In genomic region chr11:107538994-107539393, GRCm38 (mm10) we compare ENCODE assay signal across 22 mouse cellular contexts. TPM values are rescaled to one million over a fixed set of nuclear protein-coding genes. Genes with fewer than 3 reads are reported as not detected.
DNase-seq lines count a peak whose midpoint lies in the region; ATAC-seq and TF ChIP-seq lines count a peak whose summit lies in the region.
"Had no signal": no experiment of that assay in that cellular context is flagged by ENCODE, and none has a peak within 500 bp of the region (broad histone marks: within the 10 kb centered on the region; RNA-seq: fewer than 3 reads in every experiment).

No protein-coding gene starts in this region.

- H3K4me2 ChIP-seq in lung, postnatal 0 days (replicated peaks; ENCODE audit: low read depth, low read length) = no peak overlapping the region
- no peak overlapping the region for H3K4me2 ChIP-seq in stomach, postnatal 0 days (replicated peaks; ENCODE audit: low read depth)
- no peak overlapping the region for H3K4me2 ChIP-seq in neural tube, embryonic 15.5 days
- H3K4me2 ChIP-seq: heart, embryonic 13.5 days; hindbrain, embryonic 15.5 days; limb, embryonic 15.5 days; liver, embryonic 15.5 days; midbrain, embryonic 13.5 days had no signal

- no peak overlapping the region for H3K4me3 ChIP-seq in lung, postnatal 0 days (ENCODE audit: low read depth, low read length)
- no peak overlapping the region for H3K4me3 ChIP-seq in stomach, postnatal 0 days (ENCODE audit: low read depth, low read length)
- H3K4me3 ChIP-seq in neural tube, embryonic 15.5 days (replicated peaks) = no peak overlapping the region
- H3K4me3 ChIP-seq: forebrain, embryonic 10.5 days; heart, embryonic 13.5 days; hindbrain, embryonic 15.5 days; limb, embryonic 15.5 days; liver, embryonic 15.5 days; midbrain, embryonic 13.5 days had no signal

- H3K27me3 ChIP-seq in lung, postnatal 0 days (replicated peaks; ENCODE audit: insufficient read depth, low read length) = no peaks in the 10 kb centered on the region
- H3K27me3 ChIP-seq in stomach, postnatal 0 days (ENCODE audit: control insufficient read depth, insufficient read depth, low read length) = no peaks in the 10 kb centered on the region
- H3K27me3 ChIP-seq in neural tube, embryonic 15.5 days (replicated peaks) = no peaks in the 10 kb centered on the region
- H3K27me3 ChIP-seq: heart, embryonic 13.5 days; hindbrain, embryonic 15.5 days; limb, embryonic 15.5 days; liver, embryonic 15.5 days; midbrain, embryonic 13.5 days had no signal

- DNase-seq in lung, postnatal 0 days (ENCODE audit: low spot score) = peak; percentile 19
- DNase-seq in lung, adult 18-20 months = no peak
- DNase-seq in R1 (ENCODE audit: low read depth, low spot score) = peak; percentile 91
- no peak for DNase-seq in stomach, postnatal 0 days (ENCODE audit: low spot score)
- DNase-seq in retina, embryonic 14.5 days (ENCODE audit: low spot score) = no peak
- no peak for DNase-seq in cerebellum, adult 18-20 months
- DNase-seq: adrenal gland, postnatal 10 days; cerebellum, postnatal 14 days; heart, adult 18-20 months; kidney, adult 8-10 months; kidney, postnatal 14 days; lung, postnatal 10 days; right cerebral cortex, postnatal 4 days; thymus, postnatal 4 days had no signal

- no peak for TF ChIP-seq CTCF in lung, postnatal 0 days (IDR thresholded peaks at IDR 0.05)
- TF ChIP-seq CTCF in stomach, postnatal 0 days (IDR thresholded peaks at IDR 0.05; ENCODE audit: low read depth) = no peak

- no peaks in the 10 kb centered on the region for H3K9me3 ChIP-seq in lung, postnatal 0 days (ENCODE audit: low read length)
- no peaks in the 10 kb centered on the region for H3K9me3 ChIP-seq in stomach, postnatal 0 days (ENCODE audit: control insufficient read depth, low read length)
- no peaks in the 10 kb centered on the region for H3K9me3 ChIP-seq in neural tube, embryonic 15.5 days (replicated peaks)
- H3K9me3 ChIP-seq: forebrain, embryonic 10.5 days; heart, embryonic 13.5 days; hindbrain, embryonic 15.5 days; limb, embryonic 15.5 days; liver, embryonic 15.5 days; midbrain, embryonic 13.5 days had no signal

- no peaks in the 10 kb centered on the region for H3K4me1 ChIP-seq in lung, postnatal 0 days (ENCODE audit: insufficient read depth, low read depth, low read length)
- H3K4me1 ChIP-seq in stomach, postnatal 0 days (replicated peaks; ENCODE audit: control insufficient read depth, insufficient read depth) = no peaks in the 10 kb centered on the region
- H3K4me1 ChIP-seq in neural tube, embryonic 15.5 days = no peaks in the 10 kb centered on the region
- H3K4me1 ChIP-seq: forebrain, embryonic 10.5 days; heart, embryonic 13.5 days; hindbrain, embryonic 15.5 days; limb, embryonic 15.5 days; liver, embryonic 15.5 days; midbrain, embryonic 13.5 days had no signal

- 78% methylated on average over 4 of the region's 4 CpGs for WGBS in lung, postnatal 0 days
- 90% methylated on average over 4 of the region's 4 CpGs for WGBS in stomach, postnatal 0 days
- WGBS in neural tube, embryonic 15.5 days = 92% methylated on average over 4 of the region's 4 CpGs

- no peaks in the 10 kb centered on the region for H3K36me3 ChIP-seq in lung, postnatal 0 days (ENCODE audit: insufficient read depth, low read length)
- no peaks in the 10 kb centered on the region for H3K36me3 ChIP-seq in stomach, postnatal 0 days (ENCODE audit: control insufficient read depth, insufficient read depth, low read length)
- no peaks in the 10 kb centered on the region for H3K36me3 ChIP-seq in neural tube, embryonic 15.5 days
- H3K36me3 ChIP-seq: forebrain, embryonic 10.5 days; heart, embryonic 13.5 days; hindbrain, embryonic 15.5 days; limb, embryonic 15.5 days; liver, embryonic 15.5 days; midbrain, embryonic 13.5 days had no signal

- no peak overlapping the region for H3K27ac ChIP-seq in lung, postnatal 0 days (ENCODE audit: low read length)
- no peak overlapping the region for H3K27ac ChIP-seq in stomach, postnatal 0 days (replicated peaks)
- H3K27ac ChIP-seq in neural tube, embryonic 15.5 days (replicated peaks) = no peak overlapping the region
- H3K27ac ChIP-seq: forebrain, embryonic 10.5 days; heart, embryonic 13.5 days; hindbrain, embryonic 15.5 days; limb, embryonic 15.5 days; liver, embryonic 15.5 days; midbrain, embryonic 13.5 days had no signal

- no peak overlapping the region for H3K9ac ChIP-seq in lung, postnatal 0 days (replicated peaks; ENCODE audit: low read depth)
- H3K9ac ChIP-seq in stomach, postnatal 0 days (ENCODE audit: low read length) = no peak overlapping the region
- no peak overlapping the region for H3K9ac ChIP-seq in neural tube, embryonic 15.5 days (replicated peaks)
- H3K9ac ChIP-seq: heart, embryonic 13.5 days; hindbrain, embryonic 15.5 days; limb, embryonic 15.5 days; liver, embryonic 15.5 days; midbrain, embryonic 13.5 days had no signal

- ATAC-seq in lung, postnatal 0 days = no peak
- peak; percentile 97 for ATAC-seq in inflammation-experienced regulatory T-cells, adult 6 months
- ATAC-seq in stomach, postnatal 0 days (ENCODE audit: low FRiP score, low TSS enrichment) = peak; percentile 42; the same call in 1 of the 2 replicates
- no peak for ATAC-seq in neural tube, embryonic 15.5 days (ENCODE audit: low FRiP score)
- ATAC-seq: midbrain, embryonic 13.5 days had no signal

- no peak for TF ChIP-seq EP300 in lung, postnatal 0 days (IDR thresholded peaks at IDR 0.05)
- TF ChIP-seq EP300 in stomach, postnatal 0 days (optimal IDR thresholded peaks at IDR 0.05) = no peak

RNA-seq across cellular contexts. Expression of gene Helz, which starts 8.7 kb away (rescaled TPM):
- polyA plus RNA-seq in lung, postnatal 0 days (2015; fragmentation: Nextera tagmentation; extraction: Ambion mirVana) = 8.4 and 9.9 TPM in 2 replicates
- 10 to 100 TPM; 22.5 to 30.6 (median 22.6) TPM for polyA plus RNA-seq in inflammation-experienced regulatory T-cells, adult 6 months (2017; shearing (Covaris generic))
- 5.3 TPM in 2 replicates for polyA plus RNA-seq in stomach, postnatal 0 days (2015; fragmentation: Nextera tagmentation; extraction: Ambion mirVana)
- 13.5 and 16.4 TPM in 2 replicates for polyA plus RNA-seq in neural tube, embryonic 15.5 days (2015; fragmentation: Nextera tagmentation; extraction: Ambion mirVana)

RNA-seq across cellular contexts. Expression of gene Psmd12, which starts 59.7 kb away (rescaled TPM):
- polyA plus RNA-seq in lung, postnatal 0 days (2015; fragmentation: Nextera tagmentation; extraction: Ambion mirVana) = 92.6 TPM in 2 replicates
- 100 to 1,000 TPM; 115 to 161 (median 118) TPM for polyA plus RNA-seq in inflammation-experienced regulatory T-cells, adult 6 months (2017; shearing (Covaris generic))
- 137 TPM in 2 replicates for polyA plus RNA-seq in stomach, postnatal 0 days (2015; fragmentation: Nextera tagmentation; extraction: Ambion mirVana)
- 151 and 162 TPM in 2 replicates for polyA plus RNA-seq in neural tube, embryonic 15.5 days (2015; fragmentation: Nextera tagmentation; extraction: Ambion mirVana)

Comparison
In these comparisons a context has a peak if more than half of its experiments do, and no peak if none do; other contexts are left out.
1. DNase-seq: peak in lung, postnatal 0 days (single experiment) and R1 (single experiment); none in lung, adult 18-20 months (0 of 2), stomach, postnatal 0 days (single experiment), retina, embryonic 14.5 days (single experiment) and cerebellum, adult 18-20 months (0 of 2).
2. ATAC-seq: peak in inflammation-experienced regulatory T-cells, adult 6 months (single experiment) and stomach, postnatal 0 days (single experiment); none in lung, postnatal 0 days (single experiment) and neural tube, embryonic 15.5 days (single experiment).